In genomic region chr6:125565326-125565725, GRCm38 (mm10) we compare ENCODE assay signal across 27 mouse cellular contexts. TPM values are rescaled to one million over a fixed set of nuclear protein-coding genes. Genes with fewer than 3 reads are reported as not detected.
DNase-seq lines count a peak whose midpoint lies in the region; ATAC-seq lines count a peak whose summit lies in the region.
"Had no signal": no experiment of that assay in that cellular context is flagged by ENCODE, and none has a peak within 500 bp of the region (broad histone marks: within the 10 kb centered on the region; RNA-seq: fewer than 3 reads in every experiment).

No protein-coding gene starts in this region.

- H3K4me3 ChIP-seq in megakaryocyte, embryonic 14.5 days (replicated peaks): peak overlapping the region; percentile 42
- H3K4me3 ChIP-seq in erythroblast, embryonic 14.5 days (replicated peaks): peak overlapping the region; percentile 67
- H3K4me3 ChIP-seq in liver, embryonic 12.5 days: peak overlapping the region; percentile 30
- H3K4me3 ChIP-seq: embryonic facial prominence, embryonic 13.5 days; forebrain, embryonic 15.5 days; heart, embryonic 15.5 days; hindbrain, embryonic 15.5 days; limb, embryonic 15.5 days; midbrain, embryonic 13.5 days; neural tube, embryonic 12.5 days had no signal

- no peak for DNase-seq in urinary bladder, postnatal 14 days (ENCODE audit: low spot score)
- no peak for DNase-seq in kidney, adult 11 months
- DNase-seq in spleen, postnatal 4 days (ENCODE audit: low spot score in 2 of 2): no peak
- DNase-seq: adrenal gland, adult 8-10 months; cerebellum, adult 18-20 months; cerebellum, postnatal 25 days; embryo, embryonic 11 days; gastrocnemius, postnatal 10 days; heart, postnatal 4 days; kidney, adult 18-20 months; left cerebral cortex, postnatal 4 days; retina, postnatal 1 day had no signal

- H3K27me3 ChIP-seq in megakaryocyte, embryonic 14.5 days (replicated peaks): no peaks in the 10 kb centered on the region
- H3K27me3 ChIP-seq in erythroblast, embryonic 14.5 days (ENCODE audit: control insufficient read depth): no peaks in the 10 kb centered on the region
- no peaks in the 10 kb centered on the region for H3K27me3 ChIP-seq in liver, embryonic 12.5 days (replicated peaks)
- H3K27me3 ChIP-seq: embryonic facial prominence, embryonic 13.5 days; forebrain, embryonic 15.5 days; heart, embryonic 15.5 days; hindbrain, embryonic 15.5 days; limb, embryonic 15.5 days; midbrain, embryonic 13.5 days; neural tube, embryonic 12.5 days had no signal

- H3K4me1 ChIP-seq in megakaryocyte, embryonic 14.5 days: peaks cover 100% of the 10 kb centered on the region
- peaks cover 99% of the 10 kb centered on the region for H3K4me1 ChIP-seq in erythroblast, embryonic 14.5 days (ENCODE audit: control insufficient read depth)
- peaks cover 88% of the 10 kb centered on the region for H3K4me1 ChIP-seq in liver, embryonic 12.5 days
- H3K4me1 ChIP-seq: embryonic facial prominence, embryonic 13.5 days; forebrain, embryonic 15.5 days; hindbrain, embryonic 15.5 days; limb, embryonic 15.5 days; midbrain, embryonic 13.5 days; neural tube, embryonic 12.5 days had no signal

- peak overlapping the region; percentile 62 for H3K4me2 ChIP-seq in liver, embryonic 12.5 days
- H3K4me2 ChIP-seq: embryonic facial prominence, embryonic 13.5 days; forebrain, embryonic 15.5 days; heart, embryonic 15.5 days; hindbrain, embryonic 15.5 days; limb, embryonic 15.5 days; midbrain, embryonic 13.5 days; neural tube, embryonic 12.5 days had no signal

- 26% methylated on average over 6 of the region's 6 CpGs for WGBS in liver, embryonic 12.5 days (ENCODE audit: insufficient replicate concordance)

- no peak for ATAC-seq in megakaryocyte, adult 5-6 weeks (ENCODE audit: poor library complexity, severe bottlenecking)
- ATAC-seq in liver, embryonic 12.5 days: peak; percentile 86
- peak; percentile 51 for ATAC-seq in megakaryocyte progenitor cell, adult 5-6 weeks (replicated peaks; ENCODE audit: poor library complexity)
- ATAC-seq: activated CD4-positive, CD25-positive, alpha-beta regulatory T cell, adult 4 months; forebrain, embryonic 15.5 days; midbrain, embryonic 13.5 days had no signal

- H3K9ac ChIP-seq in liver, embryonic 12.5 days: peak overlapping the region; percentile 58
- H3K9ac ChIP-seq: embryonic facial prominence, embryonic 13.5 days; forebrain, embryonic 15.5 days; heart, embryonic 15.5 days; hindbrain, embryonic 15.5 days; limb, embryonic 15.5 days; midbrain, embryonic 13.5 days; neural tube, embryonic 12.5 days had no signal

- H3K9me3 ChIP-seq in megakaryocyte, embryonic 14.5 days: no peaks in the 10 kb centered on the region
- H3K9me3 ChIP-seq in erythroblast, embryonic 14.5 days (ENCODE audit: control insufficient read depth, low read length): no peaks in the 10 kb centered on the region
- H3K9me3 ChIP-seq in liver, embryonic 12.5 days (replicated peaks): no peaks in the 10 kb centered on the region
- H3K9me3 ChIP-seq: embryonic facial prominence, embryonic 13.5 days; forebrain, embryonic 15.5 days; heart, embryonic 15.5 days; hindbrain, embryonic 15.5 days; limb, embryonic 15.5 days; midbrain, embryonic 13.5 days; neural tube, embryonic 12.5 days had no signal

- H3K36me3 ChIP-seq in megakaryocyte, embryonic 14.5 days (replicated peaks; ENCODE audit: low read length): peaks cover 100% of the 10 kb centered on the region
- peaks cover 34% of the 10 kb centered on the region for H3K36me3 ChIP-seq in erythroblast, embryonic 14.5 days (ENCODE audit: control insufficient read depth)
- peaks cover 6% of the 10 kb centered on the region; the same call in 1 of the 2 replicates for H3K36me3 ChIP-seq in liver, embryonic 12.5 days
- H3K36me3 ChIP-seq: embryonic facial prominence, embryonic 13.5 days; forebrain, embryonic 15.5 days; heart, embryonic 15.5 days; hindbrain, embryonic 15.5 days; limb, embryonic 15.5 days; midbrain, embryonic 13.5 days; neural tube, embryonic 12.5 days had no signal

- peak overlapping the region; percentile 95 for H3K27ac ChIP-seq in liver, embryonic 12.5 days
- H3K27ac ChIP-seq: embryonic facial prominence, embryonic 13.5 days; forebrain, embryonic 15.5 days; heart, embryonic 15.5 days; hindbrain, embryonic 15.5 days; kidney, postnatal 0 days; limb, embryonic 15.5 days; macrophage; midbrain, embryonic 13.5 days; neural tube, embryonic 12.5 days had no signal

RNA-seq across cellular contexts. Expression of gene Vwf, which starts 18.8 kb away (rescaled TPM):
- 331 and 373 TPM in 2 replicates for polyA plus RNA-seq in megakaryocyte, embryonic 14.5 days (2012; ENCODE audit: insufficient read depth, low replicate concordance)
- 0.18 and 1.6 TPM in 2 replicates for total RNA-seq in megakaryocyte, adult 5-6 weeks (2015)
- 0.26 and 0.49 TPM in 2 replicates for total RNA-seq in megakaryocyte, adult 5-6 weeks (2017)
- polyA plus RNA-seq in erythroblast, embryonic 14.5 days (2012): 0.35 and 0.67 TPM in 2 replicates
- 19.2 and 21.5 TPM in 2 replicates for polyA plus RNA-seq in liver, embryonic 12.5 days (2016; fragmentation: Nextera tagmentation; extraction: Ambion mirVana)
- 2.4 and 2.6 TPM in 2 replicates for total RNA-seq in megakaryocyte progenitor cell, adult 5-6 weeks (2015)
- 0.08 and 0.47 TPM in 2 replicates for total RNA-seq in megakaryocyte progenitor cell, adult 5-6 weeks (2017)

Comparison
In these comparisons a context has a peak if more than half of its experiments do, and no peak if none do; other contexts are left out.
1. RNA of gene Vwf, which starts 18.8 kb away (polyA plus RNA-seq): 331 to 373 TPM in megakaryocyte, embryonic 14.5 days and 19.2 to 21.5 TPM in liver, embryonic 12.5 days; 0.35 to 0.67 TPM in erythroblast, embryonic 14.5 days; every median in the first group is over 10 times any median in the second.
2. Peak in every context shown above with its lines, with median percentiles within 50 percentile points of each other: H3K4me3 ChIP-seq.